Mouse (Mus musculus) liver, embryonic 14.5 days (tissue): ENCODE measurements at regions not wholly inside any gene's neighbourhood (a gene's known extent, or its start where the extent isn't known, plus 50 kb on each side); places are given as distances from the start of the nearest gene placed in this dataset.

Source experiments
- CTCF ChIP-seq: IDR thresholded peaks from 2 replicates; pipeline ENCODE4 v1.5.1; 2016; ENCODE audit warnings: antibody characterized with exemption, low read depth, control low read depth
- EP300 ChIP-seq: IDR thresholded peaks from 2 replicates; pipeline ENCODE4 v1.6.1; 2016; ENCODE audit warnings: antibody characterized with exemption, low read depth

DNA sequence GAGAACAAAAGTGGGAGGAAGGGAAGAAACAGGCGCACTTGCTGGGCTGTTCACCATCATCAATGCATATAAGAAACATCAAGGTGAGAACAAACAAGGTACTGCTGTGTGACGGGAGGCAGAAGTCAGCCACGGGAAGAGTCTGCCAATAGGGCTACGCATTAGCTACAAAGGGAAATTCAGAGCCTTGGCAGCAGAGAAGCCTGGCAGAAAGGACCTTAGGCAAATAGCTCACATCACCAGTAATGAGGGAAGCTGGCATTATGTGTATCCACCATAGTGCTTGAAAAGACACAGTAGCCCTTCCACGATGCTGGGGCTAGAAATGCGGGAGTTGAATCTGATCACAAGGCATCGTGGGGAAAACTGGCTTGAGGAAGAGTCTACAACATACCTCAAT, 193.9 kb downstream of the Gsdmc2 start:
- no peak for TF ChIP-seq CTCF
- TF ChIP-seq EP300: no peak
